Mouse (Mus musculus): ENCODE results near the gene Glis2.

Glis2 gene

DNA sequence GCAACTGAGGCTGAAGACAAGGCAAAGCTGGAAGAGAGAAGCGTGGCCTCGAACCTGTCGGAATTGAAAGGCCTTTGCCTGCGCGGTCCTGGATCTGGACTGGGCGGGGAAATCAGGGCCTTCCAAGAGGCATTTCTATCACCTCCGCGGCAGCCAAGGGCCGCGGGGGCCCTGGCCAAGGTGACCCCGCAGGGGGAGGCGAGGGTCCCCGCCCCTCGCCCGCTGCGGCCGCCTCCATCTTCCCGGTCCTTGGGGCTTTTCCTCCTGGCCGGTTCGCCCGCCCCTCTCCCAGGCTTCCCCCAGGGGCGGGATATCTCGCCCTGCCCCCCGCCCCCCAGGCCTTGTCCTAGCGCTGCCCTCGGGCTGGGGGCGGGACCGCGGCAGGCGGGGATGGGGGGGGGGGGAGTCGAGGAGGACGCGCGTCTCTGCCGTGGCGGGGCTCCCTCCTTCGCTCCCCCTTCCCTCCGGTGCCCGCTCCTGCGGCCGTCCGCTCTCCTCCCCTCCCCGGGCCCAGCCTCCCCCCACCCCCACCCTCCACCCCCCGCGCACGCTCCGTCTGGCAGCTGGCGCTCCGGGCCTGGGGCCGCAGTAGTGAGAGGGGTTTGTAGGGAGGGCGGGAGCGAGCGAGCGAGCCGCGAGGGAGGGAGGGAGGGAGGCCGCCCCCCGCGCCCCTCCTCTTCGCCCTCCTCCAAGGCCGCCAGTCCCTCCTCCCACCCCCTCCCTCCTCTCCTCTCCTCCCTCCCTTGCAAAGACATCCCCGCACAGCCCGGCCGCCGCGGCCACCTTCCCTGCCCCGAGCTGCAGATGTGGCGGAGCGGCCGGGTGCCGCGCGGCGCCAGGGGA, at the start of gene Glis2:
TSS of gene Glis2 (plus strand) at position 743 of the 843 bp plus-strand sequence.
- in situ Hi-C loops (cut with MseI, MboI): no loop called here

DNA sequence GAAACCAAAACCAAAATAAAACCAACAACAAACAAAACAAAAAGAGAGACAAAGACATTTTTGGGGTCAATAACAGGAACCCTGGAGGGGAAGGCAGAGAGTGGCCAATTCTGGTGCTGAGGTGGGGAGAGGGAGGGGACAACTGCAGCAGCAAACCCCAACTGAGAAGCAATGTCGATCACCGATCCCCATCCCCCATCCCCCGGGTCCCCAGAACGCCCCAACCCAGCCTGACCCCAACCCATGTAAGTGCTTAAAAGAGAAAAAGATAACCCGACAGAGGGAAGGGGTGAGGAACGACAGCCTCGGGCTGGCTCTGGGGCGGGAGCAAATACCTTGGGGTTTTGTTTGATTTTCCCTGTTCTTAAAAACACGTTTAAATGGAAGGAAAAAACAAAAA, 49.7 kb upstream of the Glis2 start:
- in situ Hi-C loops (cut with MseI, MboI): loop anchor here (10.0 kb wide), 2 partner anchors 230 to 240 kb away; no protein-coding TSS in a partner anchor

DNA sequence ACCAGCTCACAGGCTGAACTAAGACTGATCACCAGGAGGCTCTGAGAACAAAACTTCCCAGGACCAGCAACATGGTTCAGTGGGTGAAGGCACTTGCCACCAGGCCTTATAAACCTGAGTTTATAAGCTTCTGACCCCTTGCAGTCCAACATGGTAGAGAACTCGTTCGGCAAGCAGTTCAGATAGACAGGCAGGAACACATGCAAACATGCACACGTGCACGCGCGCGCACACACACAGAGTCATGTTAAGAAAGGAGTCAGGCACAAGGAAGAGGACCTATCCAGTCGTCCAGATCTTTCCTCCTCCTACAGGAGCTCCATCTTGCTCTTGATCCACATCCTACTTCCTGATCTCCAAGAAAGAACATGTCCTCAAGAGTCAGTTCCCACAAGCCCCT, 47.7 kb upstream of the Glis2 start:
- in situ Hi-C loops (cut with MseI, MboI): loop anchor here (10.0 kb wide), 2 partner anchors 232 to 242 kb away; no protein-coding TSS in a partner anchor

DNA sequence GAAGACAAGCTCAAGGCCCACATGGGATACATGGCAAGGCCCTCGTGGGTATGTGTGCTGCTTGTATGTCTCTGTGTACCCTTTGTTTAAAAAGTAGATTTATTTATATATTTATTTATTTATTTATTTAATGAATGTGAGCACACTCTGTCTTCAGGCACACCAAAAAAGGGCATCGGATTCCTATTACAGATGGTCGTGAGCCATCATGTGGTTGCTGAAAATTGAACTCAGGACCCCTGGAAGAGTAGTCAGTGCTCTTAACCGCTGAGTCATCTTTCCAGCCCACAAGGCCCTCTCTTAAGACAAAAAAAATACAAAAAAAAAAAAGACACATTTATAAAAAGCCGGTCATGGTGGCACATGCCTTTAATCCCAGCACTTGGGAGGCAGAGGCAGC, 46.9 kb upstream of the Glis2 start:
- in situ Hi-C loops (cut with MseI, MboI): loop anchor here (10.0 kb wide), 2 partner anchors 233 to 243 kb away; no protein-coding TSS in a partner anchor

DNA sequence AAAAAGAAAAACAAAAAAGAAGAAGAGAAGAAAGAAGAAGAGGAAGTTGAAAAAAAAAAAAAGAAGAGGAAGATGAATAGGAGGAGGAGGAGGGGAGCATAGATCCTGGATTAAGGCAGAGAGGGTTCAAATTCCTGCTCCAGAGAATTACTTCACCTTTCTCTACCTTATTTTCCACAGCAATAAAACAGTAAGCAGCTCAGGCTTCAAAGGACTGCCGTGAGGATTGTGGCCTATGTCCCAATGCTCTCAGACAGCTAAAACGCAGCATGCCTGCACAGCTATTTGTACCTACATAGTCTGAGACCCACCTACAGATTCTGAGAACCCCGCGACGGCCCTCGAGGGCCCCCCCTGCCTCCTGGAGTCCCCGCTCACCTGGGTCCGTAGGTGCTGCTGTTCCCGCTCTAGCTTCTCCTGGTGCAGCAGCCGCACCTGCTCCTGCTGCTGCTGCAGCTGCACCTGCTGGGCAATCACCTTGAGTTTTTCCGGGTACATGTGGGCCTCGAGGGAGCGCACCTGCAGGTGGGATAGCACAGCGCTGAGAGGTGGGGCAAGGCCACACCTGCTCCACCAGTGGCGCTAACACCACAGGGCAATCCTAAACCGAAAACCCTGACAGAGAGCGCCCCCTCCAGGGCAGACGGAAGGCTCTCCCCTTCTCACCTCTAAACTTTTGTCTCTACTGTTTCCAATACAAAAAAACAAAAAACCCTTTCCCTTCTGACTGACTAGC, 45.4 kb upstream of the Glis2 start:
- in situ Hi-C loops (cut with MseI, MboI): loop anchor here (10.0 kb wide), 2 partner anchors 234 to 244 kb away; no protein-coding TSS in a partner anchor

DNA sequence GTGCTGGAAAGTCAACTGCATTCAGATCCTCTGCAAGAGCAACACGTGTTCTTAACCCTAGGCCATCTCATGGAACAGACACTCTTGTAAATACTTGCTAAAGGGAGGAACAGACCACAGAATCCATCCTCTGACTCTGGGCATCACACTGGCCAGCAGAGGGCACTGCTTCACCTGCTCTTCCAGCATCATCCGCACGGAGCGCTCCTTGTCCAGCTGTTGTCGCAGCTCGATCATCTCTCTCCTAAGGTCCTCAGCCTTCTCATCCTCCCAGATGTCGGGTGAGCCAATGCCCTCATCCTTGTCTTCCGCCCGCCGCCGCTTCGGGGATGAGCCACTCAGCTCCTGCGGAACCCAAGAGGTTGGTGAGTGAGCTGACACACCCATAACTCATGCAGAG, 43.5 kb upstream of the Glis2 start:
- in situ Hi-C loops (cut with MseI, MboI): no loop called here

DNA sequence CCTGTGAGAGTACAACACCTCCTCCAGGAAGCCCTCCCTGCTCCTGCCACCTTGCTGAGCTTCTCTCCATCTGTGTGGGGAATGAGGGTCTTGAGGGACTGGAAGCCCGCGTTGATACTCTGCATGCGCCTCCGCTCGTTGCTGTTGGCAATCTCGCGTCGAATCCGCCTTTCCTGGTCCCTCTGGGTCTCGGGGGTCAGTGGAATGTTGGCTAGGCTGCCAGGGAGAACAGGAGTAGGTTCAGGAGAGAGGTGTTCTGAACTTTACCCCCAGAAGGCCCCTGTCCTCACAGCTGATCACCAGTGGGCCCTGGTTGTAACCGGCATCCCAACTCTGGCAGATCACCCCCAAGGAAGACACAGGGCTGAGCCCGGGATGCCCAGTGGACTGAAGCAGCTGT, 42.6 kb upstream of the Glis2 start:
- in situ Hi-C loops (cut with MseI, MboI): no loop called here

DNA sequence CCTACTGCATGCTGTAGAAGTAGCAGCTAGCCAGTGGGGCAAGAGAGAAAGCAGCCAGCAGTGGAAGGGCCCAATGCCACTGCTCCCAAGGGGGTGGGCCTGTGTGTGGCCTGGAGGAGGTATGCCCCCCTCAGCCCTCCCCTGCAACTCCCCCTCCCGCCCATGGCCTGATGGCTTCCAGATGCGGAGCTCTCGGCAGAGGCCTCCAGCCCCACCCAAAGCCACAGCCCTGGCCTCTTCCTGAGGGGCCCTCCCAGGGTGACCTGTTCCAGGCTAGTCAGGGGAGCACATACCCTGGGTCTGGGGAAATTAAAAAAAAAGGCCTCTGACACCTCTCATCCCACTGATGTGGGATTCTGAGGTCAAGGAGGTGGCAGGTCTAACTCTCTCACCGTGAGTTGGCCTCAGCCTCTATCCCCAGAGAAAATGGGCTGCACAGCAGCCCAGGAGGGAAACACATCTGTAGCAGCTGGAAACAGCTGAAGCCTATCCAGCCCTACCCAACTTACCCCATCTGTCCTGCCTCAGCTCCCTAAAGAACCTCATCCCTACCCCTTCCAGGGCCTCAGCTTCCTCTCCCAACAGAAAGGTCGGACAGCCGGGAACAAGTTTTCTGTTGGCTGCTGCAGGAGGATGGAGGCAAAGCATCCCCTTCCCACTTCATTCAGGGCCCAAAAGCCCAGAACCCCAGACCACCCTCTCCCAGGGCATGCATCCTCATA, 41.5 kb upstream of the Glis2 start:
- in situ Hi-C loops (cut with MseI, MboI): no loop called here

DNA sequence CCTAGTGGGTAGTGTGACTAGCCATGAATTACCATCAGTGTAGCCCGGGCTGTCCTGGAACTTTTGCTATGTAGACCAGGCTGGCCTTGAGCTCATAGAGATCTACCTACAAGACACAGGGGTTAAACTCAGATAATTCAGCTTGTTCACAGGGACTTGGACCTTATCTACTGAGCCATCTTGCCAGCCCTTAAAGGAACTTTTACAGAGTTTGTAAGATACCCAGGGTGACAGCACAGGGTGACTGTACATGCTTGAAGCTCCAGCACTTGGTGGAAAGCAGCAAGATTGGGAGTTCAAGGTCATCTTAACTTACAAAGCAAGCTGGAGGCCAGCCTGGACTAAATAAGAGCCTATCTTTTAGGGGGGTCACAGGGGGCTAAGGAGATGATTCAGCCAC, 39.0 kb upstream of the Glis2 start:
- in situ Hi-C loops (cut with MseI, MboI): no loop called here

DNA sequence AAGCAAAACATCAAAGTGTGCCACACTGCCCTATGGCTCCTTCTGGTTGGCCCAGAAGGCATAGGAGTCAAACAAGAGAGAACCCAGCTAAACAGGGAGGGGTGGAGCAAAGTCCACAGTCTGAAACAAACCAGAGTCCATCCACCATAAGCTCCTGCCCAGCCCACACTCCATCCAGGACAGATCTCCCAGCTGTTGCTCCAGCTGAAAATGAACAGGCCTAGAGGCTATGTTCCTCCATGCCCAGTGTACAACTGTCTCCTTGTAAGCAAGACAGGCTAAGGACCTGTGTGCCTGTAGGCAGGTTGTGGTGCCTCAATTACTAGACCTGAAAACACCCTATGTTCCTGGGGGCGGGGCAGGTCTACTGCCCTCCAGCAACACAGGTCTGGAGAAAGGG, 37.4 kb upstream of the Glis2 start:
- in situ Hi-C loops (cut with MseI, MboI): no loop called here

DNA sequence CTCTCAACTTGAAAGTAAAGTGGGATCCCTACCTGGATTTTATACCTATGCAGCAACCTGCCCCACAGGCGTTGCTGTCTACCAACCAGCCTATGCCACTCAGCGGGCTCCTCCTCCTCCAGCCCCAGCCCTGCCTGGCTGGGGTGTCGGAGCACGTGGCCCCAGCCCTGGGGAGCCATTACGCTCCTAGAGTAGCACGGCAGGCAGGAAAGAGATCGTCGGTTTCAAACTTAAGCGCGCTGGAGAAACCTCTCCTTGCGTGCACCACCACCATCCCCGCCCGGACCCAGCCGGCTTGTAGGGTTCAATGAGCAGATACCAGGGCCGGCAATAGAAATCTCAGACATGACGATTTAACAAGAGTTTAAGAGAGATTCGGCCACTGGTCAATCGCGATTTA, 36.6 kb upstream of the Glis2 start:
- in situ Hi-C loops (cut with MseI, MboI): no loop called here

DNA sequence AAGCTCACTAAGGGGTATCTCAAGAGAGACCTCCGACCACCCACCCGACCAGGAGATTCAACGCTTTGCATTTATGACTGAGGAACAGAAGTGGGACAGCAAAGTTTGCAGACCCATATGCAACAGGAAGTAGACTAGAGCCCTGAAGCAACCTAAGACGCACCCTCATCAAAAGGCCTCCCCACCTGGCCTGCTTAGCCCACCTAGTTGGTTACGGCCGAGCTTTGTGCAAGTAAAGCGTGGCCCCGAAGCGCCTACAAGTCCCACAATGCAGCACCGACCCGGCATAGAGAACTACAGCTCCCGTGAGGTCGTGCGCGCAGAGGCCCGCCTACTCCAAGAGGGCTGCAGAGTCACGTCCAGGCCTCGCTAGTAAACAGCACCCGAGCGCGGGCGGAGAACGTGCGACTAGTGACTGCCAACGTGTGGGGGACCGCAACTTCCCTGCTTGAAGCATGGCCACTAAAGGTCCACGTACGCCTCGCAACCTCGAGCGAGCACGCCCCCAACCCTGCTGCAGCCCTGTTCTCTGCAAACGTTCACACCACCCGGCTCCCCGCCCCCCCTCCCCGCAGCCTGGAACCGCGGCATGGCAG, 36.0 kb upstream of the Glis2 start:
- in situ Hi-C loops (cut with MseI, MboI): no loop called here

DNA sequence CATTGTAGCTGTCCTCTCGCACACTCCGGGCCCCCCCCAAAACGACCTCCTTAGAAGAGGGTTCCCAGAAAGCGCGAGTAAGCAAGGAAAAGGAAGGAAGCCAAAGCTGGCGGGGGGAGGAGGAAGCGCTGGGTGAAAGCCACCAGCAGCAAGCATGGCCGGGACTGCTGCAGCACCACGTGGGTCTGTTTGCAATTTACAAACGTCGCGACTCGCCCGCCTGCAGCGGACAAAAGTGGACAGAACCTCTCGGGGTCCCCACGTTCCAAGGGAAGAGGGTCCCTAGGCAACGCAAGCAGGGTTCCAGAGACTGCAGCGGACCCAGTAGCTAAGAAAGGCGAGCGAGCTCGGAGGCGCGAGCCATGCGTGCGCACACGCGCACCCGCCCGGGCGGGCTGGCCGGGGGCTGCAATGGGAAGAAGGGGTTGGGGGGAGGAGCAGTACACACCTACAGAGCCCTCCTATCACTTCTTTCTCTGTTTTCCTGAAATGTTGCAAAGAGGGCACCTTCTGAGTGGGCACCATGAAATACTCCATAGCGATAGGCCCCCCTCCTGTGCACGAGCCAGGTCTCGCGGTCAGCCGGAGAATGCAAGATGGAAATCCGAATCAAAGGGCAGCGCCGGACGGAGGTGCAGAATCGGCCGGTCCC, 35.4 kb upstream of the Glis2 start:
- in situ Hi-C loops (cut with MseI, MboI): no loop called here

DNA sequence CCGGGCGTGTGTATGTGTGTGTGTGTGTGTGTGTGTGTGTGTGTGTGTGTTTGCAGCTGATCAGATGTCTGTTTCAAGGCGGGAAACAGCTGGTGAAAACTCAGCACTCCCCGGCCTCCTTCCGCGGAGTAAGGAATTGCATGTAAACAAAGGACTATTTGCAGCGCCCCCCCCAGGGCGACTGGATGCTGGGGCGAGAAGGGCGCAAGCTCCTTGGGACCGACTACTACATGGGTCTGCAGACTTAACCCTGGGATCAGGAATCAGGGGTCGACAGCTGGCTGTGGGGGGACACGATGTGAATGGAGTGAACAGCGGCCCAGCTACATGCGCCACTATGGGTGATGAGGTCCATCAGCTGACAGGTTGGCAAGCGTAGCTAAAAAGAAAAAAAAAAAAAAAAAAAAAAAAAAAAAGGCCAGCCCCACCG, 34.8 kb upstream of the Glis2 start, which contains the start of gene Tfap4:
TSS of gene Tfap4 (minus strand) at position 140 of the 430 bp plus-strand sequence.
- in situ Hi-C loops (cut with MseI, MboI): loop anchor here in 1 of 2 experiments (5.0 kb wide), 1 partner anchor 48 kb away; no protein-coding TSS in a partner anchor

DNA sequence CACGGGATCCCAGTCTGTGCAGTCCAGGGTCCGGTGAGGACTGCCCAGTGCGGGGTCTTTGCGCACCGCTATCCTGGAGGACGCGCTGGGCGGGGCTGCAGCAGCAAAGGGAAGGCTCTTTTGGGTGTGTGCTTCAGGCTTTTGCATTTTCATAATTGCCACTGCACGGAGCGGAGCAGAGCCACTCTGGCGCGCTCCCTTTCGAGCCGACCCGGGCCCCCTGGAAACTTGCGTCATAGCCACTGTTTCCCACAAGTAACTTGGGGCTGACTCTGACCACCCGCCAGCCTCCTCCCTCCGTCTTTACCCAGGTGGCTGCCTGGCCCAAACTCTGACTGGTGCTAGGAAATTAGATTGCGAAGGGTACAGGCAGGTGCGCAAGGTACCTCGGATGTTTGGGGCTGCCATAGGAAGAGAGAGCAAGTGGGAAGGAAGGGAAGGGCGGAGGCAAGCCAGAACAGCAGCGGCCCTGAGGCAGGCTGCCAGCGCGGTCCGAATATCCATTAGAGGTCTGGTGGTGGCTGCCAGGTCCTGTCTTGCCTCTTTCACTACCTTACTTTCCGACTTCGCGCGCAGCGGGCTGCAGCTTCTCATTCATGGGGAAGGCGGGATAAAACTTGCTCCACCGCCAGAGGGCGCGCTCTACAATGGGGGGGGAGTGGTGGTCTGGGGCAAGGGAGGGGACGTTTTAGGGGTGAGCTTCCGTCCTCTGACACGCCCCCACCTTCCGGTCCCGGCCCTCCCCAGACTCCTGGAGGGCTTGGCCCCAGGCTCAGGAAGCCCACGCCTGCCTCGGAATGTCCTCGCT, 34.2 kb upstream of the Glis2 start:
- in situ Hi-C loops (cut with MseI, MboI): loop anchor here in 1 of 2 experiments (5.0 kb wide), 1 partner anchor 47 kb away; no protein-coding TSS in a partner anchor

DNA sequence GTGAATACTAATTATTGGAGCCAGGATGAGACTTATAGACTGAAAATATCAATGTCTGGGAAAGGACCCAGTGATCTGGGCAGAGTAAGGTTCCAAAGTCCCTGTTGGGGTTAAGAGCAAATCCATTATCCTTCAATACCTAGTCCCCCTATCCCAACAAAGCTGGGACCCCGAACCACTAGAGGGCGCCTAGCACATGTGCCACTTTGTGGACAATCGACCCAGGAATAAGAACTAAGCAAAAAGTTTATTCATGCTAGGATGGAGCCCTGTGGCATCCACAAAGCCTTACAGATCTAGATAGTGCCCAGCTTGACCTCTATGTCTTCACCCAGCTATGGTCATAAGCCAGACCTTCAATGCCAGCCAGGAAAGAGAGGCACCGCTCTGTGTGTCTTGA, 26.6 kb upstream of the Glis2 start:
- in situ Hi-C loops (cut with MseI, MboI): loop anchor here in 1 of 2 experiments (5.0 kb wide), 1 partner anchor 44 kb away; no protein-coding TSS in a partner anchor

DNA sequence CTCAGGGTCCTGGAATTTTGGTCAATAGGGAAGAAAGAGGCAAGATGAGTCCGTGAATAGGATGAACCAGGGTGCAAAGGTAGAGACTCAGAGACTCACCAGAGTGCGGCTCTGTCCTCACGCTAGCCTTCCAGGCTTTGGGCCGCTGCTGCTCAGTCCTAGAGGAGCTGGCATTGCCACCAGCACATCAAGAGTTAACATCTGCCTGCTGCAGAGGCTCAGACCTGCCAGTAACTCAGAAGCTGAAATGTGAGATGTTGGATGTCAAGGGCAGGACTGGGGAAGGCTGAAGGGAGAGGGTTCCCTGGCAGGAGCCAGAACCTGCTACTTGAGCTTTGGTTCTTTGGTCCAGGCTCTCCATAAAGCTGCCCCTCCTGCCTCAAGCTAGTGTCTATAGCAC, 23.8 kb upstream of the Glis2 start:
- in situ Hi-C loops (cut with MseI, MboI): no loop called here

DNA sequence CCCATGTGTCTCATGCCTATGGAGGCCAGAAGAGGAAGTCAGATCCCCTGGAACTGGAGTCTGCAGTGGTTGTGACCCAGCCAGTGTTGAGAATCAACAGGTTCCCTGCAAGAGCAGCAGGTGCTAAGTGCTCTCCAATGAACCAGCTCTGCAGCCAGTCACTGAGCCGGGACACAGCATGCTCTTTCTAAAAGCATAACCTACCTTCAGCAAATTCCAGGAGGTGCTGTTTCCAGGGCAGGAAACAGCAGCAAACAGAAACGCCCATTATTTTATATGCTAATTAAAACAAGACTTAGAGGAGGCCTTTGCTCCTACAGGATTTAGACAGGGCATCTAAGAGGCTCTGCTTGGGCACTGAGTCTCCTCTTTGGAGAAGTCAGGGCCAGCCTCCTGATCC, 18.5 kb upstream of the Glis2 start:
- in situ Hi-C loops (cut with MseI, MboI): no loop called here

DNA sequence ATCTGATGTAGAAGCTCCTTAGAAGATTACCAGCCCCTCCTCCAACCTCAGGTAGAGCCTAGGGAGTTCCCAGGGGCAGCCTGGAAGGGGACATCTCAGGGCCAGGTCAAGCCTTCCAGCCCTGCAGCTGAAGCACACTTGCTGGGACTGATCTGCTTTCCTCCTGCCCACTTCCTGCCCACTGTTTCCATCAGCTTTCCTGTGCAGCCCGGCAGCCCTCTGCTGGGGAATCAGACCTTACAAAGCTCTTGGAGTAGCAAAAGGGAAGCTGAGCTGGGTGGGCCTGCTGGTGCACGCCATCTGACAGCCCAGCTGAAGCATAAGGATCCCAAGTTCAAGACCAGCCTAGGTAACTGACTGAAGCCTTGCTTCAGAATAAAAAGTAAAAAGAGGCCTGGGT, 17.6 kb upstream of the Glis2 start:
- in situ Hi-C loops (cut with MseI, MboI): no loop called here

DNA sequence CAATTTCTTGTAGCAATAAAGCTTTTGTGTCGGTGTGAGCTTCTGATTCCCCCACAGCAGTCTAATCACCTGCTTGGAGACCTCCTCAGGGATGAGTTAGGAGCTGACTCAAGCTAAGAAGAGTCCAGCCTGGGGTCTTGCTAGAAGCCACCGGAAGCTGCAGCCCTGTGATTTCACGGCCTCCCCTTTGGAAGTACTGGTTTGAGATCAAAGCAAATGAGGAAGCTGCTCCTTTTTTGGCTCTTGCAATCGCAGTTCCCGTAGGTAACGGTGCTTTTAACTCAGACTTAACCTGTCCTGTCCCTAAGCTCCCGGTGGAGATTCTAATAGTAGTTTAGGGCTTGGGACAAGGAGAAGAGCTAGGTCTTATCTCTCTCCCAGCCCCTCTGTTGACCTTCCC, 15.9 kb upstream of the Glis2 start:
- in situ Hi-C loops (cut with MseI, MboI): no loop called here
